10 mouse cellular contexts compared by ENCODE assay signal in the genomic region with DNA sequence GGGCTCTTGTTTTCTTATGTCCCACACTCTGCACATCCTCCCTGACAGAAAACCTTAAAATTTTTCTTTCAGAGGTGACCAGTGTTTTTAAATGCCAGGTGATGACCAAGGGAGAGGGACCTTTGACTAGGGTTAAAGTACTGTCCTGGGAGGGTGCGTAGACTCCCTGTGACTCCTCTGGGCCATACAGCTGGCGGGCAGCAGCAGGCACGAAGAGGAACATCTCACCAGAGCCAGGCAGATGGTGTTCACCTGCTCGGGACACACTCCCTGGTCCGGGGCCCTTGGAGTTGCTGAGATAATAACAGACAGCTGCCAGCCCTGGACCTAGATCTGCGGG.
A peak's percentile ranks its signal among the peaks of the same experiment; 100 is the strongest.
DNase-seq lines count a peak whose midpoint lies in the region; ATAC-seq and TF ChIP-seq lines count a peak whose summit lies in the region.
"Had no signal": no experiment of that assay in that cellular context is flagged by ENCODE, and none has a peak within 500 bp of the region (broad histone marks: within the 10 kb centered on the region; RNA-seq: fewer than 3 reads in every experiment).

No protein-coding gene starts in this region.

- 0 out of 2 replicates have a peak overlapping the region, but pooled peaks have one; percentile 6 for H3K4me2 ChIP-seq in forebrain, embryonic 11.5 days (ENCODE audit: low read depth, low read length, severe bottlenecking)
- H3K4me2 ChIP-seq in kidney, embryonic 16.5 days (replicated peaks; ENCODE audit: low read depth, low read length) = no peak overlapping the region
- H3K4me2 ChIP-seq in myocyte (ENCODE audit: low read depth) = no peak overlapping the region

- peak overlapping the region; percentile 81 for H3K27ac ChIP-seq in forebrain, embryonic 11.5 days (ENCODE audit: low read depth, low read length)
- peak overlapping the region; percentile 3; the same call in 1 of the 2 replicates for H3K27ac ChIP-seq in kidney, embryonic 16.5 days (ENCODE audit: low read length)

- intact Hi-C loops in left cerebral cortex, postnatal 36 days (cut with DNase I) = loop anchor here (1.0 to 2.0 kb wide), 2 partner anchors 78 to 150 kb away; a partner anchor contains a TSS
- intact Hi-C loops in heart, postnatal 10 days (cut with DNase I) = loop anchor here (1.0 kb wide), 2 partner anchors 77 to 150 kb away; no protein-coding TSS in a partner anchor

- DNase-seq in kidney, adult 11 months = peak; percentile 58
- no peak for DNase-seq in kidney, postnatal 10 days
- DNase-seq in forebrain, embryonic 11.5 days (ENCODE audit: low spot score) = no peak
- no peak for DNase-seq in left cerebral cortex, postnatal 36 days (ENCODE audit: low spot score in 2 of 2)
- no peak for DNase-seq in adrenal gland, adult 2 months
- no peak for DNase-seq in heart, postnatal 10 days
- DNase-seq: gastrocnemius, postnatal 14 days had no signal

- H3K79me2 ChIP-seq in myocyte (ENCODE audit: control insufficient read depth, insufficient read depth) = peaks cover 49% of the 10 kb centered on the region

- peak overlapping the region; percentile 47 for H3K9ac ChIP-seq in forebrain, embryonic 11.5 days (ENCODE audit: low read length)
- peak overlapping the region; percentile 23; the same call in 1 of the 2 replicates for H3K9ac ChIP-seq in kidney, embryonic 16.5 days (replicated peaks; ENCODE audit: low read length)

- H3K9me3 ChIP-seq in forebrain, embryonic 11.5 days (ENCODE audit: control insufficient read depth, low read length) = no peaks in the 10 kb centered on the region
- no peaks in the 10 kb centered on the region for H3K9me3 ChIP-seq in kidney, embryonic 16.5 days (ENCODE audit: low read length)

- no peak for TF ChIP-seq POLR2A in myocyte (IDR thresholded peaks at IDR 0.05; ENCODE audit: insufficient read length, low read depth)

- H3ac ChIP-seq in myocyte (ENCODE audit: control insufficient read depth, insufficient read length) = no peak overlapping the region

- ATAC-seq in forebrain, embryonic 11.5 days (replicated peaks; ENCODE audit: low FRiP score) = no peak
- no peak for ATAC-seq in kidney, embryonic 16.5 days (ENCODE audit: low FRiP score, low TSS enrichment)
- ATAC-seq: lung, postnatal 0 days had no signal

- no peak overlapping the region for H3K4me3 ChIP-seq in forebrain, embryonic 11.5 days (ENCODE audit: low read depth, low read length)
- H3K4me3 ChIP-seq in kidney, embryonic 16.5 days (ENCODE audit: low read length) = no peak overlapping the region
- H3K4me3 ChIP-seq in myocyte = no peak overlapping the region

- H3K36me3 ChIP-seq in forebrain, embryonic 11.5 days (ENCODE audit: control insufficient read depth, insufficient read depth, low read length) = no peaks in the 10 kb centered on the region
- no peaks in the 10 kb centered on the region for H3K36me3 ChIP-seq in kidney, embryonic 16.5 days (ENCODE audit: insufficient read depth, low read length)
- no peaks in the 10 kb centered on the region for H3K36me3 ChIP-seq in myocyte (ENCODE audit: control insufficient read depth, insufficient read depth)

- H3K27me3 ChIP-seq in forebrain, embryonic 11.5 days (ENCODE audit: control insufficient read depth, insufficient read depth, low read length) = no peaks in the 10 kb centered on the region
- no peaks in the 10 kb centered on the region for H3K27me3 ChIP-seq in kidney, embryonic 16.5 days (ENCODE audit: insufficient read depth, low read length)
- no peaks in the 10 kb centered on the region for H3K27me3 ChIP-seq in myocyte (ENCODE audit: control insufficient read depth, insufficient read depth, insufficient read length)

- peaks cover 48% of the 10 kb centered on the region for H3K4me1 ChIP-seq in forebrain, embryonic 11.5 days (replicated peaks; ENCODE audit: control insufficient read depth, insufficient read depth, low read length)
- H3K4me1 ChIP-seq in kidney, embryonic 16.5 days (ENCODE audit: insufficient read depth, low read length) = peaks cover 42% of the 10 kb centered on the region

- 23% methylated on average over 6 of the region's 6 CpGs for WGBS in forebrain, embryonic 11.5 days
- WGBS in kidney, embryonic 16.5 days = 80% methylated on average over 6 of the region's 6 CpGs

TF ChIP-seq in myocyte, 11 proteins besides CTCF, POLR2A, EP300 and RAD21:
- TF ChIP-seq TCF3 (IDR thresholded peaks at IDR 0.05; ENCODE audit: insufficient read length, low read depth) (no peak), SRF (IDR thresholded peaks at IDR 0.05; ENCODE audit: control insufficient read depth, insufficient read length, low read depth) (no peak), MYOD1 (IDR thresholded peaks at IDR 0.05; ENCODE audit: control insufficient read depth in 1 of 3, insufficient read length in 2 of 3, low read depth in 2 of 3) (peak in 1 of 3 experiments; percentile 52), MYOG (IDR thresholded peaks at IDR 0.05; ENCODE audit: control insufficient read depth in 1 of 3, insufficient read depth in 1 of 3, insufficient read length in 2 of 3, low read depth in 2 of 3) (peak in 2 of 3 experiments; percentile 15 to 72), TCF12 (IDR thresholded peaks at IDR 0.05; ENCODE audit: insufficient read depth, poor library complexity, severe bottlenecking) (no peak), POLR2AphosphoS2 (IDR thresholded peaks at IDR 0.05; ENCODE audit: insufficient read length, low read depth) (no peak), CEBPB (IDR thresholded peaks at IDR 0.05; ENCODE audit: insufficient read depth, poor library complexity, severe bottlenecking) (no peak), USF1 (IDR thresholded peaks at IDR 0.05; ENCODE audit: low read depth) (no peak), MAX (IDR thresholded peaks at IDR 0.05; ENCODE audit: low read depth) (no peak), REST (IDR thresholded peaks at IDR 0.05; ENCODE audit: insufficient read depth, insufficient read length) (no peak), E2F4 (IDR thresholded peaks at IDR 0.05; ENCODE audit: insufficient read depth) (no peak)
TF ChIP-seq in myocyte: peak in this region for 2.
